Mouse (Mus musculus) Patski (cell line): ENCODE measurements around the gene Daam1. TPM values are rescaled to one million over a fixed set of nuclear protein-coding genes. Genes with fewer than 3 reads are reported as not detected.
"Not testable (repeated sequence)": the region's sequence is repeated elsewhere in the genome, so short reads cannot be mapped to it uniquely, and the experiment has no call there.

Experiments
- ATAC-seq: fragments of 100-300 bp; one replicate; pipeline ENCODE4 v1.8.0; 2021
- CTCF ChIA-PET: fragments of 350-600 bp; sonication (Branson Sonifier 250); formaldehyde crosslinking; loops from one replicate; lab custom pipeline; 2022; ENCODE audit warnings: inconsistent platforms; lab: Charles Lee
- POLR2A ChIA-PET: fragments of 350-600 bp; sonication (Branson Sonifier 250); formaldehyde crosslinking; loops from one replicate; lab custom pipeline; 2022; ENCODE audit warnings: antibody characterized with exemption, inconsistent platforms; lab: Charles Lee
- DNase-seq: peaks from one replicate; pipeline ENCODE4 v3.0.0-alpha.2; 2011; ENCODE audit warnings: low read depth, low spot score
- H3K27me3 ChIP-seq: fragments of 371-371 bp; one replicate; pipeline ENCODE4 v1.5.1; 2021
- CTCF ChIP-seq: fragments of 100-300 bp; IDR thresholded peaks from one replicate; pipeline ENCODE4 v1.5.1; 2021
- in situ Hi-C: fragments of 300-500 bp; cut with MboI; formaldehyde crosslinking; loops from 3 replicates; pipeline ENCODE4 v1.11.1; 2018; ENCODE audit warnings: low pct_unique_long_range_greater_than_20kb, mixed read lengths
- polyA plus RNA-seq: library from polyadenylated mRNA; unstranded; gene quantifications from one replicate; pipeline ENCODE4 v1.2.3, GENCODE M21; 2021

Gene Daam1
- polyA plus RNA-seq, 1 experiment from 2014 or later = 12.9 TPM

DNA sequence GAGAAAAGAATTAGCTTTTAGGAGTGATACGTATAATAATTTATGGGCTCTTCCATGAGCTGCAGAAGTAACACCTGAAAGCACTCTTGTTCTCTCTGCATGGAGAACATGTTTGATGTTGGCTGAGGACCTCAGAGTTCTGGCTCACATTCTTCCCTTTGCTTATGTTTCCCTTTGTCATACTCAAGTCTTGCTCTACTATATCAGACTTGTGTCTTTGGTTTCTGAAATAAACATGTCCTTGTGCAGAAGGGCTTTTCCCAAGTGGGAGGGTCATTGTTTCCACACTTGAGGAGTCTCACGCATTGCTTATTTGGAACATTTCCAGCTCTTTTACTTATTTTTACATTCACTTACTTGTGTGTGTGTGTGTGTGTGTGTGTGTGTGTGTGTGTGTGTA is 11.7 kb downstream of the Daam1 start:
- in situ Hi-C loops = no loop called here
- CTCF ChIA-PET = interaction anchor here (1.3 kb wide), 1 partner anchor 11 kb away, joined by 5 read pairs; no protein-coding TSS in a partner anchor
- no peak for ATAC-seq

DNA sequence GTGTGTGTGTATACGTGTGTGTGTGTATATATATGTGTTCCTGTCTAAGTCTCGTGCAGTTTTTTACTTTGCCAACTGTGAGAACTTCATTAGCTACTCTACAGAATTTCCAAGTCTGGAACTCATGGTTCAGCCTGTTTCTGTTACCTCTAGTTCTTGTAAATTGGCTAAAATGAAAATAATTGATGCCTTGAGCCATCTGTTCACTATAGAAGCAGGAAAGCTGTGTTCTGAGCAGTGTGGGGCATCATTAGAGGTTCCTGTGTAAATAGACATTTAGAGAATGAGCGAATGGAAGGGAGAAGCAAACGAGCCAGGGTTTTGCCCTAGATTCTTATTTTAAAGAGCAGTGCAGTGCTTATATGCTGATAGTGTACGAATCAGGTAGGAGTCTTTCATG is 14.6 kb downstream of the Daam1 start:
- ChIA-PET POLR2A (no interaction called here), CTCF (no interaction called here)
- ATAC-seq (no peak), DNase-seq (no peak)
- TF ChIP-seq CTCF = no peak
- in situ Hi-C loops = no loop called here
- no peaks in the 10 kb centered on the region for H3K27me3 ChIP-seq

More for the DNA sequence above, 11.7 kb downstream of the Daam1 start:
- POLR2A ChIA-PET = no interaction called here
- DNase-seq = no peak
- no peak for TF ChIP-seq CTCF
- H3K27me3 ChIP-seq = no peaks in the 10 kb centered on the region

DNA sequence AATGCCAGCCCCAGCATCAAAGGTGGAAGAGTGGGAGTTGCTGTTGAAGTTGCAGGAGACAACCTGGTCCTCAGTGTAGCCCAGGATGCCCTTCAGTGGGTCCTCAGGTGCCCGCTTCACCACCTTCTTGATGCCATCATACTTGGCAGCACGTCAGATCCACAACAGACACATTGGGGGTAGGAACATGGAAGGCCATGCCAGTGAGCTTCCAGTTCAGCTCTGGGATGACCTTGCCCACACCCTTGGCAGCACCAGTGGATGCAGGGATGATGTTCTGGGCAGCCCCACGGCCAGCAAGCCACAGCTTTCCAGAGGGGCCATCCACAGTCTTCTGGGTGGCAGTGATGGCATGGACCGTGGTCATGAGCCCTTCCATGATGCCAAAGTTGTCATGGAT is 15.5 kb downstream of the Daam1 start:
- H3K27me3 ChIP-seq, in situ Hi-C loops, ATAC-seq, POLR2A ChIA-PET, DNase-seq, CTCF ChIA-PET: not testable (repeated sequence)

DNA sequence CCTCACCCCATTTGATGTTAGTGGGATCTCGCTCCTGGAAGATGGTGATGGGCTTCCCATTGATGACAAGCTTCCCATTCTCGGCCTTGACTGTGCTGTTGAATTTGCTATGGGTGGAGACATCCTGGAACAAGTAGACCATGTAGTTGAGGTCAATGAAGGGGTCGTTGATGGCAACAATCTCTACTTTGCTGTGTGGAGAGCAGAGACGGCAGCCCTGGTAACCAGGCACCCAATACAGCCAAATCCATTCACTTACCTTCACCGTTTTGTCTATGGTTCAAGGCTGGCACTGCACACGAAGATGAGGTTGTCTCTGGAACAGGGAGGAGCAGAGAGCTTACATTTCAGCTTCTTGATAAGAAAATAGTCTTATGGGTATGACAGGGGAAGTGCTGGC is 16.1 kb downstream of the Daam1 start:
- CTCF ChIA-PET = interaction anchor here (1.3 kb wide), 1 partner anchor 10 kb away, joined by 4 read pairs; no protein-coding TSS in a partner anchor
- POLR2A ChIA-PET, DNase-seq, ATAC-seq, H3K27me3 ChIP-seq, in situ Hi-C loops: not testable (repeated sequence)

DNA sequence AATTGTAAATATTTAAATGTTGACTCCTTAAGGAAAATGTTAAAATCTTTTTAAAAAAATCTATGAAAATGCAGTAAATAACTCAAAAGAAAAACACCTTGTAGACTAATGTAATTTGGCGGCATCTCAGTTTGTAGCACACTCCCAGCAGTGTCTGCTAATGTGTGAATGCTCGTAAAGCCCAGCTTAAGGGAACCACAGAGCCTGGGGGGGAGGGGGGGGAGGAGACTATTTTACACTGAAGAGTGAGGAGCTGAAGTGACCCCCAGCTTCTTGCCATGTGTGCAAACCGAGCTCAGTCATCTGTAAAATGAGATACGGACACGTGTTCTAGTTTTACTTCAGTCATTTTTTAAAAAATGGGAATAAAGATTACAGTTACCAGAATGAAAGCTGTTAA is 16.7 kb downstream of the Daam1 start:
- in situ Hi-C loops = no loop called here
- TF ChIP-seq CTCF = no peak
- DNase-seq = no peak

DNA sequence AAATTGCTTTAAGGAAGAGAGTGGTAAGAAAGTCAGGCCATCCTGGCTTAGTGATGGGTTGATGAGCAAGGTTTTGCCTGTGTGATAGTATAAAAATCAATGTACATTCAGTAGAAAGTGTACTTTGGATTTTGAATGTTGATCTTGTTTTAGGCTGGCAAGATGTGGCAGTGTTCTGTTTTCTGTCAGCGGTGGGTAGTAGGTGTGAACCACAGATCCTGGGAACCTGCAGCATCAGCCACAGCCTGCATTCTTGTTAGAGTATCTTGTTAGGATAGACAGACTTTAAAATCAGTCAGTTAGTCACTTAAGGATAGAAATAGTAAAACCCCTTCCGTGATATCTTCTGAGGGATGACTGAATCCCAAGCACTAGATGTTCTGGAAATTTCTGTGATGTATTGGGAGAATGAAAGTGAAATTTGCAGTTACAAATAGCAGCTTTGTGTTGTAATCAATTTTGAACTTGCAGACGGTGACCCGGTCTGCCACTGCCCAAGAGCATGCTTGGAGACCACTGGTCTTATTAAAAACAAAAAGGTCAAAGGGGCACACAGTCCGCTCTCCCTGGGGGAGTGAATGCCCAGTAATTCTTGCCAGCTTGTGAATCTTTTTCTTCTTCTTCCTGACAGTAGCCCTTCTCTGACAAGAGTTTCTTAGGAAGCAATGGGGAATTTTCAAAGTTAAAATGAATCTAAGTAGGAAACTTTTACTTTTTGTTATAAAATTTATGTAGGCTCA is 17.3 kb downstream of the Daam1 start:
- no peak for DNase-seq
- in situ Hi-C loops = no loop called here
- ATAC-seq = no peak
- no peak for TF ChIP-seq CTCF
- ChIA-PET CTCF (interaction anchor here (1.3 kb wide), 1 partner anchor 9 kb away, joined by 4 read pairs; no protein-coding TSS in a partner anchor), POLR2A (no interaction called here)
- H3K27me3 ChIP-seq = no peaks in the 10 kb centered on the region

More for the DNA sequence above, 16.7 kb downstream of the Daam1 start:
- H3K27me3 ChIP-seq = no peaks in the 10 kb centered on the region
- POLR2A ChIA-PET = no interaction called here
- no peak for ATAC-seq
- CTCF ChIA-PET = interaction anchor here (1.3 kb wide), 1 partner anchor 10 kb away, joined by 4 read pairs; no protein-coding TSS in a partner anchor

DNA sequence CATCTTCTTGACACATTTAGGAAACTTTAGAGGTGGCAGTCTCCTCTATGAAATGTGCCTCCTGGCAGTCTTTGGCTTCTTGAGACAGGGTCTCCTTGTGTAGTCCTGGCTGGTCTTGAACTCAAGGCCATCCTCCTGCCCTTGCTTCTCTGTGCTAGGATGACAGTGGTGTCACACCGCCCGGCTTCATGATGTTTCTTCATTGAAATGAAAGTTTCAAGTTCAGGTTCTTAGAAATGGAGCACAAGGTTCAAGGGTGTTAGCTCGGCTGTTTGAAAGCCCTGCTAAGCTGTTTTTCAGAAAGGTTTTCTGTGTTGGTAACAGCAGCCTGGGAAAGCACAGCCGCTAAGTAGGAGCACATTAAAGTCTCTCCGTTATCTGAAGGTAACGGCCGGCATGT is 18.2 kb downstream of the Daam1 start:
- TF ChIP-seq CTCF = no peak
- CTCF ChIA-PET = no interaction called here
- POLR2A ChIA-PET = no interaction called here
- in situ Hi-C loops = no loop called here
- DNase-seq = no peak
- no peak for ATAC-seq
- no peaks in the 10 kb centered on the region for H3K27me3 ChIP-seq

DNA sequence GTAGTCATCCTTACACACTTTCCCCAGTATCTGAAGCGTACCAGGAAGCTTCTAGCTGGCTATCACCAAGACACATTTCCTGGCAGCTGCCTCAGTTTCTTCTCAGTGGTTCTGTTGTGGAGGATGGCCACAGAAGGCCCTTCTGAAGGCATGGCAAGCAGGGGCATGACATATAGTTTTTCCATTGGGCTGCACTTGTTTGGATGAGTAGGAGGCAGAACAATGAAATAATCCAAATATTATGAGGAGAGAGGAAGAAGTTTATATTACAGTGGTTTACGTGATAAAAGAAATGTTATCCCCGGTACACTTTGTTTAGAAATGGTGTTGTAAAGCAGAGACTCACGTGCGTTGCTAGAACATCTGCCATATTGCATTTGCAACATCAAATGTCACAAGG is 19.3 kb downstream of the Daam1 start:
- no peak for ATAC-seq
- H3K27me3 ChIP-seq = no peaks in the 10 kb centered on the region
- ChIA-PET POLR2A (no interaction called here), CTCF (no interaction called here)
- no peak for DNase-seq
- no peak for TF ChIP-seq CTCF
- in situ Hi-C loops = no loop called here

DNA sequence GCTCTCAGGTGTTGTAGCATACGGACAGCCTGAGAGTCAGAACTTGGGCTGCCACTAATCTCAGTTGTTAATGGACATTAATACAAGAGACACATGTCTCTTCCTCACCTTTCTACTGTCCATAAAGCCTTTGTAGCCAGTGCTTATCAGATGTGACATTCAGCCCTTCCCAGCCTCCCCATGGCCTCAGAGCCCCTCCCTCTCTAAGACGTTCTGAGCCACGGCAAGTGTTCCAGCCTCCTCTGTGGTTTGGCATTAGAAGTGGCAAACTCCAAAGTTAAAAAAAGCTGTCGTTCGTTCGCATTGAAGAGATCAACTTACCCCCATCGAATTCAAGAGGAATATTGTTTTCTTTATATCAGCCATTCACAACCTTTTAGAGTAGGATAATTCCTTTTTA is 21.8 kb downstream of the Daam1 start:
- TF ChIP-seq CTCF = no peak
- H3K27me3 ChIP-seq = no peaks in the 10 kb centered on the region
- ChIA-PET CTCF (interaction anchor here (1.0 to 1.4 kb wide), 2 partner anchors 8 to 12 kb away, joined by 3 to 4 read pairs; no protein-coding TSS in a partner anchor), POLR2A (no interaction called here)
- in situ Hi-C loops = no loop called here
- DNase-seq (no peak), ATAC-seq (no peak)

DNA sequence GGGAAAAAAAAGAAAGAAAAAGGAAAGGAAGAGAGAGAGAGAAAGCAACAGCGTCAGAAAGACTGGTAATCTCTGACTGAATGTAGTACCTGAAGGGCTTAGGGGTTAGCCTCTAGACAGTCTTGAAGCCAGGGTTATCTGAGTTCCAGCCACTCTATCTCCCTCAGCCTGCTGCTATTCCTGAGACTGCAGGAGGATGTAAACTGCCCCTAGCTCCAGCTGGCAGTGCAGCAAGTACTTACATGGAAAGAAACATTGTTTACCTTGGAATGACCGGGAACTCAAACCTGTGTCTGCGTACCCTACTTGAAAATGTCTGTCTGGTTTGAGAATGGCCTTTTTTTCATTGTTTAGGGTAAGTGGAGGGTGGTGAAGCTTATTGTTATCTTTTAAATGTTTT is 22.8 kb downstream of the Daam1 start:
- no peaks in the 10 kb centered on the region for H3K27me3 ChIP-seq
- ATAC-seq = no peak
- DNase-seq = no peak
- no peak for TF ChIP-seq CTCF
- in situ Hi-C loops = no loop called here
- ChIA-PET CTCF (interaction anchor here (1.1 kb wide), 1 partner anchor 10 kb away, joined by 4 read pairs; no protein-coding TSS in a partner anchor), POLR2A (interaction anchor here (0.7 kb wide), 1 partner anchor 13 kb away, joined by 3 read pairs; no protein-coding TSS in a partner anchor)

DNA sequence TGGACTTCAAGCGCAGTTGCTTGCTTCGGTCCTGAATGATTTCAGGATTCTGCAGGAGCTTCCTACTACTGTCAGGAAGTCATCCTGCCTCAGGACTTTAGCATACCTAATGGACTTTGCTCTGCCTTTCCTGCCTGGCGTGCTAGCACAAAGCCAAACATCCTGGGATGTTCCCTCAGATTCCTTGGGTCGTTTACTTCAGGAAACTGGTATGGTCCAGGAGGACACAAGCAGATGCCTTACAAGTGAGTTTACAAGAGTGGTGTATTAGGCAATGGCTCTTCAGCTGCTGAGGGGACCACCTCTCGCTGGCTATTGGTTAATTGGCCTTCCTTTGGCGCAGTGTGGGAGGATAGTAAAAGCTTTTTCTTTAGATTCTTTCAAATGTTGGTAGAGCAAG is 23.3 kb downstream of the Daam1 start:
- in situ Hi-C loops = no loop called here
- POLR2A ChIA-PET = no interaction called here
- no peaks in the 10 kb centered on the region for H3K27me3 ChIP-seq
- no peak for TF ChIP-seq CTCF
- ATAC-seq (no peak), DNase-seq (no peak)
- CTCF ChIA-PET = interaction anchor here (1.1 kb wide), 1 partner anchor 10 kb away, joined by 4 read pairs; no protein-coding TSS in a partner anchor
